Mouse (Mus musculus) embryonic stem cell, embryonic (primary cell): ENCODE measurements at regions not wholly inside any gene's neighbourhood (a gene's known extent, or its start where the extent isn't known, plus 50 kb on each side); places are given as distances from the start of the nearest gene placed in this dataset.
"Not testable (repeated sequence)": the region's sequence is repeated elsewhere in the genome, so short reads cannot be mapped to it uniquely, and the experiment has no call there.

ENCODE experiments used
- CTCF ChIA-PET, 4 experiments: fragments of 300-600 bp in 2 of 4; fragments of 350-600 bp in 2 of 4; sonication (Branson Sonifier 250); formaldehyde crosslinking; loops; one replicate each; lab custom pipeline; 2022; ENCODE audit warnings: inconsistent platforms in 2 of 4; lab: Charles Lee
- POLR2A ChIA-PET, 4 experiments: fragments of 300-600 bp in 2 of 4; fragments of 350-600 bp in 2 of 4; sonication (Branson Sonifier 250); formaldehyde crosslinking; loops; one replicate each; lab custom pipeline; 2022; ENCODE audit warnings: antibody characterized with exemption in 4 of 4, inconsistent platforms in 1 of 4; lab: Charles Lee

- ChIA-PET CTCF (no interaction called here), POLR2A (interaction anchor here in 1 of 4 experiments (0.5 kb wide), 1 partner anchor 209 kb away, joined by 3 read pairs; no protein-coding TSS in a partner anchor)
Measured at GRCm38 (mm10) chr1:189156906-189157305, 149.3 kb upstream of the Kctd3 start.

DNA sequence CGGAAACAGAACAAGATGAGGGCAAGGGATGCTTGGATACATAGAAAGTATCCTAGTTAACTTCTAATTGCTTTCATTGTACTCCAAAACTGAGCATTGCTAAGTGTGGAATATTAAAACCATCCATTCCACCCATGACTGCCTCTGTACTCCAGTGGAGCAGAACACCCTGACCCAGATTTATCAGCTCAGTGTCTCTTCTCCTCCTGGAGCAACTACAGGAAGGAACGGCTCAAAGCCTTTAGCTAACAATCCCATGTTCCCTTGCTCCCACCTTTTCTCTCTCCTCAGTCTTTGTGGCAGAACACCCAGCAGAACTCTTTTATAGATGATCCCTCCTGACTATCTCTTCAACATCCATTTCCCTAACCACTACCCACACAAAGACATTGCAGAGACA is 146.7 kb upstream of the Kctd3 start:
- CTCF ChIA-PET, result no interaction called here

DNA sequence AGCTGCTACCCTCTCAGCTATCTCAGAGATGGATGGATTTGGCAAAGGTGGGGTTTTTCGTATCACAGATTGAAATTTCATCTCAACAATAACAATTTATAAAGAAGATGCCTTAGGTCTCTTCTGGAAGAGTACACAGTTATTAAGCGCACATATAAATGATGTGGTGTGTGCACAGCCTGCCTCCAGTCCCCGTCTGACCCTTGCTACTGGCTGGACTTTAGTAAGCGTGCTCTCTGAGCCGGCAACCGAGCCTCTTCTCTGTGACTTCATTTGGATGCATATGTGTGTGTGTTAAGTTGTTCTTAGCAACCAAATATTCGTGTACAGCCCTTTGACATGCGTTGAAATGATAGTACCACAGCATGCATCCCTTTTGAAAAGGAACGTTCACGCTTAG is 145.5 kb upstream of the Kctd3 start:
- POLR2A ChIA-PET, result no interaction called here
- CTCF ChIA-PET, result no interaction called here

More for the DNA sequence above, 146.7 kb upstream of the Kctd3 start:
- POLR2A ChIA-PET, result no interaction called here

DNA sequence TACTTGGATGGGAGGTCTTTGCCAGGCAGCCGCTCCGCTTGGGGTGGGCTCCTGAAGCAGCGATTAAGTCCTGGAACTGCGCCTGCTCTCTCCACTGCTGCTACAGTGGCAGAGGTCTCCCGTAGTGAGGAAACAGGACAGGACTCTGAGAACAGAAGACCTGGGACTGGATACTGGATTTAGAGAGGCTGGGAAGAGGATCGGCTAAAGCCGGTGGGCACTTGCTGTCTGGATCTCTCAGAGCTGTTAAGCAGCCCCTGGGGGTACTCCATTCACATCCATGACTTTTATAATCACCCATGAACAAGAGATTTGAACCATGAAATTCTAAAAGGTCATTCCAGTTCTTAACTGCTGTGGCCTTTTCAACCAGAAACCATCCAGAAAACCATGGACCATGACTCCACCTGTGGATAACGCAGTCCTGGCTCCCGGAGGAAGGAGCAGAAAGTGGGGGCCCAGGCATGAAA is 135.4 kb upstream of the Kctd3 start:
- ChIA-PET POLR2A (no interaction called here), CTCF (interaction anchor here in 1 of 4 experiments (1.0 kb wide), 1 partner anchor 110 kb away, joined by 3 read pairs; no protein-coding TSS in a partner anchor)

DNA sequence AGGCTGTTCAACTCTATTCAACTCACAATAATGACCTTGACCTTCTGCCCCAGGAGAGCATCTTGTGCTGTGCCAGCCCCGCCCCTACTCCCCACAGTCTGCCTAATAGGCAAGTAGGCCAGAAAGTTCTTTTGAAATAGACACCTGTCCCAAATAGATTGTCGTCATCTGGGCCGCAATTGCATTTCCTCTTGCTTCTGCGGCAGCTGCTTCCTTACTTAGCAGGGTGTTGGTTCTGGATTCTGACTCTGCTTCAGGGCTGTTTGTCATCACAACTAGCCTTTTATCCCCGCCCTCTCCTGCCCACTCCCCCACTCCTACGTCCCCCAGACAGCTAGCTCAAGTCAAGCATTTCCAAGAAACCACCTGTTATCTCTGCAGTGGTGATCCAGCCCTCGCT is 134.9 kb upstream of the Kctd3 start:
- POLR2A ChIA-PET, result no interaction called here

GRCm38 (mm10) chr1:189141694-189142093 is 134.1 kb upstream of the Kctd3 start:
- CTCF ChIA-PET, result no interaction called here
- POLR2A ChIA-PET, result no interaction called here

More for the DNA sequence above, 134.9 kb upstream of the Kctd3 start:
- CTCF ChIA-PET, result no interaction called here

DNA sequence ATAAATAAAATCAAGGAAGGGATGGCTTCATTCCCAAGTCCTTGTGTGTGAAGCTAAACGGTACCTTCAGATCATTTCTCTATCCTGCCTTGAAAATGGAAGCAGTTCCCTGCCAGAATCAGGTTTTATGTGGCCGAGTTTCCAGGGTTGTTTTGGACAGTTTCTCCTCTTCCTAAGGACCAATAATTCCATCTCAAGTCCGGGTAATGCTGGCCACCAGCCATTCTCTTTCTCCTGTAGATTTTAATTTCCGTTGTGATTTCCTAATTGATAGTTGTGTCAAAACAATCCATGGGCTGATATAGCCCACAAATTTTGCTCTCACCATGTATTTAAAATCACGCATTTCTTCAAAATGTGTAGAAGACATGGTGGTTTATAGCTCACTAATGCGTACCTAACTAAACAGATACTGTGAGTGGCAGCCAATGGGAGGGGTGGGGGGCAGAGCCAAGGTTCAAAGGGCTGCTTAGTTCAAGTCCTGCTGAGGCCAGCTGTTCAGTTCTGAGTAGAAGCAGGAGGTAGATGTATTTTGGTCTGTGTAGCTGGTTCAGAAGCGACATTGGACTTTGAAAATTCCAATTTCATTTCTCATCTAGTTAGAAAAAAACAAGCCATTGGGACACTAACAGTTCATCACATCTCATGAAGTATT is 129.2 kb upstream of the Kctd3 start:
- ChIA-PET CTCF (no interaction called here), POLR2A (interaction anchor here in 1 of 4 experiments (0.7 kb wide), 1 partner anchor 116 kb away, joined by 3 read pairs; no protein-coding TSS in a partner anchor)

DNA sequence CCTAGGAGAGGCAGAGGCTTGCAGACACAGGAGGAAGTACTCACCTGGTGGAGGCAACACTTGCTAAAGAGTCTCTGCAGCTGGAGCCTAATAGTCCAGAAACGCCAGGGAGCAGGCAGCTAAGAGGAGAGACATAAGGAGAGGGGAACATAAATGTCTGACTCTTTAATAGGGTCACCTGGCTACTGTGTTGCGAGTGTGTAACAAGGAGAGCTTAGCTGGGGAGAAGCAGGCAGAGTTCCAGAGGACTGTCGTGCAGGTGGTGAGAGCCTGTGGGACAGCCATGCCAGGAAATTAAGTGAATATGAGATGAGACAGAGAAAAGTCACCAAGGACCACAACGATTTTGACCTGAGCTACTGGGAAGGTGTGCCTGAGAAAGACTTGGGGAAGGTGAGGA is 128.2 kb upstream of the Kctd3 start:
- POLR2A ChIA-PET, result no interaction called here

DNA sequence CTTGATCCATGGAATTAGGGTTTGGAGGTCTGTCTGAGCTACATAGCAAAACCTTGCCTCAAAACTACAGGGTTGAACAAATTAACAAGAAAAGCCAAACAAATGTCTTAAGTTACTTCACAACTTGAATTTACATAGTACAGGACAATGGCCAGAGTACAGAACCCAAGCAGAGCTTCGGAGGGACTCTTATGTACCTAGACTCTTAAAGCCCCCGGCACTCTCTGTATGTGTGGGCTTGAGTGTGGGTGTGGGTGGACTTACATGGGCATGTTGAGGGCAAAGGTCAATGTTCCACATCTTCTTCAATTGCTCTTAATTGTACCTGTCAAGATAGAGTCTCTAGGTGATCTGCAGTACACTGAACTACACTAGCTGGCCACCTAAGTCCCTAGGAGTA is 121.1 kb upstream of the Kctd3 start:
- CTCF ChIA-PET, result interaction anchor here in 1 of 4 experiments (0.5 kb wide), 1 partner anchor 103 kb away, joined by 6 read pairs; no protein-coding TSS in a partner anchor
- POLR2A ChIA-PET, result no interaction called here

More for the DNA sequence above, 128.2 kb upstream of the Kctd3 start:
- CTCF ChIA-PET, result no interaction called here

DNA sequence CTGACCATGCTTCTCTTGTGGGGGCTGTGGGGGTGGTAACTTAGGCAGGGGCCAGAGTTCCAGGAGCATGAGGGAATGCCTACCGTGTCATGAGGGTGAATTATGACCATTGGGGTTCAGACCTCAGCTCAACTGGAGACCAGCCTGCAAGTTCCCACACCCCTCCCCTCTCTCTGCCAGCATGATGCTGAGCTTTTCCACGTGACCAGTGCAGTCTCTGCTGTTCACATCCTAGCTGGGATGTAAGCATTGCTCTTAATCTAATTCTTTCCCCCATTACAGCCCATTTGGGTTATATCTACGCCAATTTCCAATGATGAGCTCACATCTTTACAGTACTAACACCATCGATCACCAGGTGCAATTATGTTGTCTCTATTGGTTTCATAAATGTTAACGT is 120.6 kb upstream of the Kctd3 start:
- POLR2A ChIA-PET, result not testable (repeated sequence)
- CTCF ChIA-PET, result interaction anchor here in 1 of 4 experiments (0.5 kb wide), 1 partner anchor 103 kb away, joined by 6 read pairs; no protein-coding TSS in a partner anchor

DNA sequence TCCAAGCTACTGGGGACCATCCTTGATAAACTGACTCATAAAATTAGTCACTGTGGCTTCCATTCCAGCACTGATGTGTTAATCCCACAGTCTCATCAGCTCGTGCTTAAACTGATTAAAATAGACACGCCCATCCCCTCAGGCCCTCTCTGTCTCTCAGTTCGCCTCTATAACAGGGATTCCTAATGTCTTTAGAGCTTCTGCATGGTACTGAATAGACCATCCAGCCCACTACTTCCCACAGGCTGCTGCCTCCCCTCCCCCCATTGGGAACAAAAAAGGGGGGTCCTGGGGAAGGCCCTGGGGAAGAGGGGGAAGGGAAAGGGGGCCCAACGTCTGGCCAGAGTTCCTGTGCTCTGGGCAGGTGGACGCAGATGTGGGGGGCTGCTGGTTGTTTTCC is 119.7 kb upstream of the Kctd3 start:
- POLR2A ChIA-PET, result interaction anchor here in 1 of 4 experiments (0.7 kb wide), 1 partner anchor 1515 kb away, joined by 3 read pairs; no protein-coding TSS in a partner anchor
- CTCF ChIA-PET, result no interaction called here

DNA sequence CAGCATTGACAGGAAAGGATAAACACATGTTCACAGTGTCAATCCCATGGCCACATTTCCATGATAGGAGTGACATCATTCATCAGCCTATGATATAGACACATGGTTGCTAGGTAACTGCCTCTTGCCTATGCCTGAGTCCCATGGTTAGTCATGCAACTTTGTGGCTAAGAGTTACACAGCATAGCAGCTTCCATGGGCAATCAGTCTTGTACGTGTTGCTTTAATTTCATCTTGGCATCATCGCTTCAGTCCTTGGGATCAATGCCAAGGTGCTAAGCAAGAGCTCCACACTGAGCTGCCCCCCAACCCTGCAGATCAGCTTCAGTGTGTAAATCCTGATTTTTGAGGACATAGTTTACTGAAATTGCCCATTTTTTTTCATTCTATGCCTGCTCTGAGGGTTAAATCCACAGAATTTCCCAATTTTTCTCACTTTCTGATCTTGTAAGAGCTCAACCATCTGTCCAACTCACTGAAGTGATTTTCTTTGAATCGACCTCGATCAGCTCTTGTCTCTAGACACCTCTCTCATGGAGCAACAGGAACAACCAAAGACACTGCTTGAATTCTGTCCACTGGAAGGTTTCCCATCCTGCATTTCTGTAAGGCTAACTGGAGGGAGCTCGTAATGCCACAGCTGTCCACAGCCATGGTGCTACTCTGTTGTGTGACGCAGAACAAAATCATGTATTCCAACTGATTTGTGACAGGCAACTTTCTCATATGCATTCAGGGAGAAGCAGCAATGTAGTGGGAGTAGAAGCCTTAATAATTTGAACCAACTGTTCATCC is 112.5 kb upstream of the Kctd3 start:
- POLR2A ChIA-PET, result interaction anchor here in 1 of 4 experiments (1.1 kb wide), 1 partner anchor 15 kb away, joined by 3 read pairs; no protein-coding TSS in a partner anchor
- CTCF ChIA-PET, result interaction anchor here in 1 of 4 experiments (0.6 kb wide), 1 partner anchor 64 kb away, joined by 3 read pairs; no protein-coding TSS in a partner anchor

DNA sequence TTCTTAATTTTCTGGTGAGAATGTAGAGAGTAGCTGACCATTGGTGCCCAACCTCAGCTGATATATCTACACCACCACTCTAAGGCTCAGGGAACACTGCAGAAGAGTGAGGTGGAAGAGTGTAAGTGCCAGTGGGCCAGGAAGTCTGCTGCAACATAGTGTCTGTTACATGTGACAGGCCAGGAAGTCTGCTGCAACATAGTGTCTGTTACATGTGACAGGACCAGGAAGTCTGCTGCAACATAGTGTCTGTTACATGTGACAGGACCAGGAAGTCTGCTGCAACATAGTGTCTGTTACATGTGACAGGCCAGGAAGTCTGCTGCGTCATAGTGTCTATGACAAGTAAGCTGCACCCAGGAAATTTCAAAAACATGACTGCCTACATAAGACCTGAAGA is 111.4 kb upstream of the Kctd3 start:
- CTCF ChIA-PET, POLR2A ChIA-PET: not testable (repeated sequence)

DNA sequence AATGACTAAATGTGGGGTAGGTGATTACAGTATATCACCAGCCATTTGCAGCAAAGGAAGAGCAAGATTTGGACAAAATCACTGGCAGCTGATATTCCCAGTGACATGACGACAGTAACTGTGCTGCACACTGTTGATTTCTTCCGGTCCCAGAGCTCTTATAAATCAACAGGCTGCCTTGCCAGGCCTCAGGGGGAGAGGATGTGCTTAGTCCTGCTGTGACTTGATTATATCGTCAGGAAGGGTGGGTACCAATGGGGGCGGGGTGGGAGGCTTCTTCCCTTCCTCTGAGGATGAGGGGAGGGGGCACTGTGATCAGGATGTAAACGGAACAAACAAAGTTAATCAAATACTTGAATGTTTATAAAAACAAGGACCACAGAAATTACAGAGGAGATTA is 110.9 kb upstream of the Kctd3 start:
- CTCF ChIA-PET, result no interaction called here
- POLR2A ChIA-PET, result no interaction called here

- CTCF ChIA-PET, result no interaction called here
- POLR2A ChIA-PET, result interaction anchor here in 1 of 4 experiments (0.6 kb wide), 1 partner anchor 804 kb away, joined by 3 read pairs; no protein-coding TSS in a partner anchor
Measured at GRCm38 (mm10) chr1:189115914-189116313, 108.3 kb upstream of the Kctd3 start.

DNA sequence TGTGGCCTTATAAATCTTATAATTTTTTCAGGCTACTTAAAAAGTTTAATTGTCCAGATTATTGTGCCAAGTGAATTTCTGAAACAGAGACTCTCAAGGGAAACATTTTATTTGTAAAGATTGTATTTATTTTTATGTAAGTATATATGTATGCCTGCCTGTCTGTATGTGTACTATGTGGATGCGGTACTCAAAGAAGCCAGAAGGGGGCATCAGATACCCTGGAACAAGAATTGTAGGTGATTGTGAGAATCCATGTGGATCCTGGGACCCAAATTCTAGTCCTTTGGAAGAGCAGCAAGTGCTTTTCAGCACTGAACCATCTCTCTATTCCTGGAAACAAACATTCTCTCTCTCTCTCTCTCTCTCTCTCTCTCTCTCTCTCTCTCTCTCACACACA is 107.6 kb upstream of the Kctd3 start:
- ChIA-PET CTCF (no interaction called here), POLR2A (no interaction called here)

DNA sequence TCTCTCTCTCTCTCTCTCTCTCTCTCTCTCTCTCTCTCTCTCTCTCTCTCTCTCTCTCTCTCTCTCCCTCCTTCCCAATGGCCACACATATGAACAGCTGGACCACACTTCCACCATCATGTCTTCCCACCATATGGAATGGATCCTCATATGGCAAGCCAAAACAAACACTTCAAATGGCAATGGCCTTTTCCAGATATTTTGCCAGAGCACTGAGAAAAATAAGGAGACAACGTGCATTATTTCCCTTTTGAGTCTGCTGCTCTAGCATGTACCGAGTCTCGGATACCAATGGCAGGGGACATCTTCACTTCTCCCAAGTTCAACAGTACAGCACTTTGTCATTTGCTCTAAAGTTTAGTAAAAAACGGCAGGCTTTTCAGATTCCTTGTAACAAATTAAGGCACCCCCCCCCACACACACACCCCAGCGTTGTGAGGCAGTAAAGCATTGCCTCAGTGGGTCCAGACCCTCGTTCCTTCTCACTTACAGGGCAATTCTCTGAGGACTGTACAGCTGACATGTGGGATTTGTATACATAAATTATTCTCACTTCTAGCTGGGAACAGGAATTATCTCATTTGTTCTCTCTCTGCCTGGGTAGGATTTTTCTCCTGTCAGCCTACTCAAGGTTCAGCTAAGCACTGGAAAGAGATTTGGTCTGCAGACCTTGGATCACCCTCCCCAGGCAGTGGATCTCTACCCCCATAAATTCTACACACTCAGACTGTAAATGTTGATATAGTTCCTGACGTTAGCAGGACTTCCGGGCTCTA is 100.8 kb upstream of the Kctd3 start:
- ChIA-PET CTCF (interaction anchor here in 3 of 4 experiments (0.7 kb wide), 4 partner anchors 28 to 363 kb away, joined by 3 to 13 read pairs (median 4); no protein-coding TSS in a partner anchor), POLR2A (interaction anchor here in 3 of 4 experiments (0.5 to 1.2 kb wide), 3 partner anchors 24 to 642 kb away, joined by 3 to 5 read pairs (median 3); no protein-coding TSS in a partner anchor)

DNA sequence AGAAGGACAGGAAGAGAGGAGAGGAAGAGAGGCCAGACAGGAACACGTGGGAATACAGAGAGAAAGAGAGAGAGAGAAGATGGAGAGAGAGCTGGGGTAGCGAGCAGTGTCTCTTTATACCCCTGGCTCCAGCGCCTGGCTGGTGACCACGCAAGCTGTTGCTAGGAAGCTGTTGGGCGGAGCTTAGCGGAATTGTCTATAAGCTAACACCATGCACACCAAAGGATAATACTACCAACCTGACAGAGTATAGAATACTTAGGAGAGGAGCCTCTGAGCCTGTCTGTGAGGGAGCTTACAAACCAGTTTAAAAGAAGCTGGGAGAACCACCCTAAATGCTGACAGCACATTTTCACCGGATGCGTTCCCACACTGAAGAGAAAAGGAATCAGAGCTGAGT is 100.2 kb upstream of the Kctd3 start:
- CTCF ChIA-PET, result interaction anchor here in 3 of 4 experiments (0.7 kb wide), 4 partner anchors 27 to 363 kb away, joined by 3 to 13 read pairs (median 4); no protein-coding TSS in a partner anchor
- POLR2A ChIA-PET, result interaction anchor here in 2 of 4 experiments (0.6 to 1.2 kb wide), 2 partner anchors 23 to 46 kb away, joined by 3 to 5 read pairs; no protein-coding TSS in a partner anchor

- ChIA-PET POLR2A (no interaction called here), CTCF (no interaction called here)
Measured at GRCm38 (mm10) chr1:189107156-189107555, 99.5 kb upstream of the Kctd3 start.
